Mouse (Mus musculus) MEL (cell line): ENCODE measurements around the gene Gde1. TPM values are rescaled to one million over a fixed set of nuclear protein-coding genes. Genes with fewer than 3 reads are reported as not detected.

ENCODE experiments used
- DNase-seq: peaks from one replicate; pipeline ENCODE4 v3.0.0; 2011; ENCODE audit warnings: low read depth, low spot score
- H3K27ac ChIP-seq: 2 replicates; pipeline ENCODE4 v1.5.1; 2012; ENCODE audit warnings: low read depth, mild to moderate bottlenecking, control low read depth, low read length, moderate library complexity; ENCODE audit not compliant: control insufficient read depth
- H3K27me3 ChIP-seq, 2 experiments: fragments of 150-350 bp in 1 of 2; sonication (generic) in 1 of 2; 2 replicates each; pipeline ENCODE4 v1.6.1; 2012; ENCODE audit warnings: low read length in 2 of 2, mild to moderate bottlenecking in 2 of 2, improper control_type of control experiment in 1 of 2, moderate library complexity in 1 of 2; ENCODE audit not compliant: insufficient read depth in 2 of 2, control insufficient read depth in 1 of 2
- H3K36me3 ChIP-seq, 2 experiments: 2 replicates each; pipeline ENCODE4 v1.6.1; 2012 to 2014; ENCODE audit warnings: low read length in 2 of 2, improper control_type of control experiment in 1 of 2, inconsistent platforms in 1 of 2, mild to moderate bottlenecking in 1 of 2; ENCODE audit not compliant: insufficient read depth in 2 of 2, control insufficient read depth in 1 of 2
- H3K4me1 ChIP-seq, 2 experiments: fragments of 150-350 bp in 1 of 2; sonication (generic) in 1 of 2; 2 replicates each; pipeline ENCODE4 v1.6.1; 2012; ENCODE audit warnings: low read length in 2 of 2, improper control_type of control experiment in 1 of 2, mild to moderate bottlenecking in 1 of 2; ENCODE audit not compliant: insufficient read depth in 2 of 2, control insufficient read depth in 1 of 2
- H3K4me3 ChIP-seq, 2 experiments: fragments of 150-350 bp in 1 of 2; sonication (generic) in 1 of 2; 2 replicates each; pipeline ENCODE4 v1.5.1; 2012; ENCODE audit warnings: low read depth in 2 of 2, low read length in 2 of 2, mild to moderate bottlenecking in 2 of 2, moderate library complexity in 2 of 2, control low read depth in 1 of 2, improper control_type of control experiment in 1 of 2; ENCODE audit not compliant: control insufficient read depth in 1 of 2, insufficient read depth in 1 of 2
- H3K79me2 ChIP-seq: 2 replicates; pipeline ENCODE4 v1.6.1; 2012; ENCODE audit warnings: mild to moderate bottlenecking, low read length, moderate library complexity; ENCODE audit not compliant: control insufficient read depth, poor library complexity, insufficient read depth
- H3K9ac ChIP-seq: 2 replicates; pipeline ENCODE4 v1.6.1; 2012; ENCODE audit warnings: low read depth, mild to moderate bottlenecking, control low read depth, low read length, moderate library complexity; ENCODE audit not compliant: control insufficient read depth, poor library complexity, severe bottlenecking
- H3K9me3 ChIP-seq: fragments of 150-350 bp; sonication (generic); replicated peaks from 2 replicates; pipeline ENCODE4 v1.6.1; 2012; ENCODE audit warnings: mild to moderate bottlenecking, low read length, improper control_type of control experiment, moderate library complexity; ENCODE audit not compliant: insufficient read depth
- BHLHE40 ChIP-seq: IDR thresholded peaks from 2 replicates; pipeline ENCODE4 v1.6.1; 2012; ENCODE audit warnings: low read depth, mild to moderate bottlenecking, inconsistent platforms, low read length, improper control_type of control experiment, borderline replicate concordance
- CHD2 ChIP-seq: IDR thresholded peaks from 2 replicates; pipeline ENCODE4 v1.6.1; 2011; ENCODE audit warnings: low read length, improper control_type of control experiment
- CTCF ChIP-seq, 3 experiments: IDR thresholded peaks in 2 of 3; conservative IDR thresholded peaks in 1 of 3; 2 replicates each; pipeline ENCODE4 v1.5.1; 2011 to 2012; ENCODE audit warnings: low read length in 3 of 3, low read depth in 2 of 3, mild to moderate bottlenecking in 2 of 3, improper control_type of control experiment in 1 of 3, inconsistent platforms in 1 of 3, mixed read lengths in 1 of 3, moderate library complexity in 1 of 3; ENCODE audit not compliant: control insufficient read depth in 1 of 3, insufficient read depth in 1 of 3, poor library complexity in 1 of 3, severe bottlenecking in 1 of 3
- ELF1 ChIP-seq: IDR thresholded peaks from 2 replicates; pipeline ENCODE4 v1.6.1; 2014; ENCODE audit warnings: low read depth, mild to moderate bottlenecking, inconsistent platforms, low read length, improper control_type of control experiment, moderate library complexity
- ETS1 ChIP-seq: IDR thresholded peaks from 2 replicates; pipeline ENCODE4 v1.6.1; 2012; ENCODE audit warnings: low read depth, mild to moderate bottlenecking, inconsistent platforms, low read length, improper control_type of control experiment, moderate library complexity
- GABPA ChIP-seq: IDR thresholded peaks from 2 replicates; pipeline ENCODE4 v1.6.1; 2012; ENCODE audit warnings: low read depth, mild to moderate bottlenecking, inconsistent platforms, low read length, improper control_type of control experiment, moderate library complexity
- GATA1 ChIP-seq: IDR thresholded peaks from 2 replicates; pipeline ENCODE4 v1.6.1; 2011; ENCODE audit warnings: low read depth, low read length, improper control_type of control experiment
- KAT2A ChIP-seq: conservative IDR thresholded peaks from 2 replicates; pipeline ENCODE4 v1.6.1; 2012; ENCODE audit warnings: low read depth, low read length, improper control_type of control experiment, inconsistent platforms
- MAX ChIP-seq: IDR thresholded peaks from 2 replicates; pipeline ENCODE4 v1.6.1; 2011; ENCODE audit warnings: low read length, improper control_type of control experiment
- MAZ ChIP-seq: IDR thresholded peaks from 2 replicates; pipeline ENCODE4 v1.6.1; 2012; ENCODE audit warnings: low read depth, mild to moderate bottlenecking, inconsistent platforms, low read length, improper control_type of control experiment
- MXI1 ChIP-seq: IDR thresholded peaks from 2 replicates; pipeline ENCODE4 v1.6.1; 2011; ENCODE audit warnings: mild to moderate bottlenecking, low read depth, low read length, improper control_type of control experiment
- NELFE ChIP-seq: IDR thresholded peaks from 2 replicates; pipeline ENCODE4 v1.6.1; 2011; ENCODE audit warnings: low read depth, low read length, improper control_type of control experiment
- NRF1 ChIP-seq: IDR thresholded peaks from 2 replicates; pipeline ENCODE4 v1.6.1; 2014; ENCODE audit warnings: low read depth, mild to moderate bottlenecking, inconsistent platforms, low read length, improper control_type of control experiment, moderate library complexity; ENCODE audit not compliant: poor library complexity, insufficient read depth, severe bottlenecking
- POLR2A ChIP-seq, 2 experiments: IDR thresholded peaks; 2 replicates each; pipeline ENCODE4 v1.6.1; 2011 to 2012; ENCODE audit warnings: low read length in 2 of 2, mild to moderate bottlenecking in 2 of 2, control low read depth in 1 of 2, improper control_type of control experiment in 1 of 2, low read depth in 1 of 2, moderate library complexity in 1 of 2; ENCODE audit not compliant: control insufficient read depth in 1 of 2, insufficient read depth in 1 of 2, poor library complexity in 1 of 2
- RAD21 ChIP-seq: IDR thresholded peaks from 2 replicates; pipeline ENCODE4 v1.6.1; 2011; ENCODE audit warnings: mild to moderate bottlenecking, low read depth, low read length, improper control_type of control experiment
- RCOR1 ChIP-seq: IDR thresholded peaks from 2 replicates; pipeline ENCODE4 v1.6.1; 2012; ENCODE audit warnings: low read depth, mild to moderate bottlenecking, inconsistent platforms, low read length, improper control_type of control experiment
- SMC3 ChIP-seq: IDR thresholded peaks from 2 replicates; pipeline ENCODE4 v1.6.1; 2011; ENCODE audit warnings: low read depth, low read length, improper control_type of control experiment
- TAL1 ChIP-seq: IDR thresholded peaks from 2 replicates; pipeline ENCODE4 v1.6.1; 2012; ENCODE audit warnings: mild to moderate bottlenecking, inconsistent platforms, low read length, moderate library complexity, mixed read lengths
- TCF12 ChIP-seq: IDR thresholded peaks from 2 replicates; pipeline ENCODE4 v1.6.1; 2014; ENCODE audit warnings: low read depth, mild to moderate bottlenecking, inconsistent platforms, low read length, improper control_type of control experiment, moderate library complexity
- UBTF ChIP-seq: IDR thresholded peaks from 2 replicates; pipeline ENCODE4 v1.6.1; 2012; ENCODE audit warnings: low read depth, mild to moderate bottlenecking, inconsistent platforms, low read length, improper control_type of control experiment, moderate library complexity, borderline replicate concordance; ENCODE audit not compliant: insufficient read depth
- USF2 ChIP-seq, 2 experiments: IDR thresholded peaks; 2 replicates each; pipeline ENCODE4 v1.6.1; 2011 to 2012; ENCODE audit warnings: improper control_type of control experiment in 2 of 2, low read length in 2 of 2, borderline replicate concordance in 1 of 2, inconsistent platforms in 1 of 2, low read depth in 1 of 2, mild to moderate bottlenecking in 1 of 2; ENCODE audit not compliant: insufficient read depth in 1 of 2
- ZMIZ1 ChIP-seq: IDR thresholded peaks from 2 replicates; pipeline ENCODE4 v1.6.1; 2012; ENCODE audit warnings: low read depth, mild to moderate bottlenecking, inconsistent platforms, low read length, improper control_type of control experiment, moderate library complexity
- ZNF384 ChIP-seq: IDR thresholded peaks from 2 replicates; pipeline ENCODE4 v1.6.1; 2012; ENCODE audit warnings: low read depth, mild to moderate bottlenecking, inconsistent platforms, low read length, improper control_type of control experiment
- polyA plus RNA-seq, 2 experiments: library from polyadenylated mRNA; stranded (reverse) in 1 of 2; unstranded in 1 of 2; fragments of >175 nt in 1 of 2; fragments of >200 nt in 1 of 2; gene quantifications; 2 replicates each; pipeline versions ENCODE4 v1.2.1 to v1.2.4; 2012; ENCODE audit warnings: low replicate concordance in 2 of 2, low read depth in 1 of 2; ENCODE audit not compliant: insufficient read length in 2 of 2, insufficient read depth in 1 of 2, missing spikeins in 1 of 2
- total RNA-seq: library from RNA; depleted of rRNA; stranded (reverse); fragments of 300-350 nt; gene quantifications from 2 replicates; pipeline ENCODE4 v1.2.3, GENCODE M21; 2012

Gene Gde1
- total and polyA plus RNA-seq, 3 experiments, result 38.1 to 39.8 TPM; not detected in 1

DNA sequence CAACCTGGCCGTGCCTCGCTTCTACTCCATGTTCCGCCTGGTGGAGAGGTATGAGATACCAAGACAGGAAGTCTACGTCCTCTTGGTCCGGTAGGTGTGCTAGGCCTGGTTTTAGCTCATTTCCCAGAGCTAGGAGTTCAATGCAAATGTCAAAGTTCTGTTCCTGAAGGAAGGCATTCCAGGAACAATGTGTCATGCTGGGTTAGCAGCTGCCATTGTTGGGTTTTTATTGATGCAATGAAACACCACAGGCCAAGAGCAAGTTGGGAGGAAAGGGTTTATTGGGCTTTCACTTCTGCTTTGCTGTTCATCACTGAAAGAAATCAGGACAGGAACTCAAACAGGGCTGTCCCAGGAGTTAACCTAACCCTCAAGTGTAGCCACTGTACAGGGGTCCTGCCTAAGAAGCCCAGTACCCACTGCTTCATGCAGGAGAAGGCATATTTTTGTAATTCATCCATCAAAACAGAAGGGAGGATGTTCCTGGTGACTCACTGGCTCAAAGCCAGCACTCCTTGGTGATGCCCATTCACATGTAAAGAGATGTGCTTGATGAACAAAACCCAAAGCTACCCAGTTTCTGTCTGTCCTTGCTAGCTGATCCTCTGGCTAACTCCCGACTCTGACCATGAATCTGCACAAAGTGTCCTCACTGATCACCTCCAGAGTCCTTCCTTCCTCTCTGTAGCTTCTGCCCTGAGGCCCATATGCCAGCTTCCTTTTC, 52.8 kb downstream of the Gde1 start:
- no peaks in the 10 kb centered on the region for H3K4me1 ChIP-seq
- DNase-seq, result no peak
- no peaks in the 10 kb centered on the region for H3K36me3 ChIP-seq
- H3K27me3 ChIP-seq, result no peaks in the 10 kb centered on the region
- no peaks in the 10 kb centered on the region for H3K9me3 ChIP-seq
- no peak for TF ChIP-seq ZMIZ1
- TF ChIP-seq RCOR1, result no peak
- no peak for TF ChIP-seq SMC3
- TF ChIP-seq ETS1, result no peak
- no peak for TF ChIP-seq CHD2
- TF ChIP-seq TAL1, result no peak
- no peak for TF ChIP-seq POLR2A (IDR thresholded peaks at IDR 0.05; ENCODE audit: control insufficient read depth in 1 of 2, insufficient read depth in 1 of 2, low read depth in 1 of 2, low read length in 2 of 2, poor library complexity in 1 of 2)
- TF ChIP-seq KAT2A, result no peak
- TF ChIP-seq, all 39 proteins: peak for 0
- H3K79me2 ChIP-seq, result no peaks in the 10 kb centered on the region
- no peak overlapping the region for H3K27ac ChIP-seq
- H3K4me3 ChIP-seq, result no peak overlapping the region
- no peak overlapping the region for H3K9ac ChIP-seq

DNA sequence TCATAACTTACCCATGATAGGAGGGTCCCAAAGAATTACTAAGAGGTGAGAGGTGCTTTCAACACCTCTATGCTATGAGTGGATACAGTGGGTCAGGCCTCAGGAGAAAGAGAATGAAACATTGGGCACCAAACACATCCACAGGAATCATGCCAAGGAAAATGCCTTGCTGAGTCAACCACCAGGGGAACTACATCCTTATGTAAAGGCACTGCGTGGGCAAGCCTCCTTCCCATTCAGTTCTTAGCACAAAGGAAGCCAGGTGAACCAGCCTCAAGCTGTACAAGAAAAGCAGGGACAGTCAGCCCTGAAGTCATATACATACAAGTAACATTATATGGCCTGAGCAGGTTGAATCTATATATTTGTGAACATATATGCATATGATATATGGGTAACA, 54.7 kb downstream of the Gde1 start:
- H3K27ac ChIP-seq, result no peak overlapping the region
- no peaks in the 10 kb centered on the region for H3K36me3 ChIP-seq
- H3K79me2 ChIP-seq, result no peaks in the 10 kb centered on the region
- H3K9me3 ChIP-seq, result no peaks in the 10 kb centered on the region
- no peaks in the 10 kb centered on the region for H3K27me3 ChIP-seq
- H3K9ac ChIP-seq, result no peak overlapping the region
- no peaks in the 10 kb centered on the region for H3K4me1 ChIP-seq
- no peak for DNase-seq
- no peak overlapping the region for H3K4me3 ChIP-seq
- TF ChIP-seq BHLHE40 (no peak), CTCF (IDR thresholded peaks at IDR 0.05 in 2 of 3, conservative IDR thresholded peaks at IDR 0.05 in 1 of 3; ENCODE audit: control insufficient read depth in 1 of 3, insufficient read depth in 1 of 3, low read depth in 2 of 3, low read length in 3 of 3, poor library complexity in 1 of 3, severe bottlenecking in 1 of 3) (no peak), USF2 (IDR thresholded peaks at IDR 0.05; ENCODE audit: borderline replicate concordance in 1 of 2, insufficient read depth in 1 of 2, low read depth in 1 of 2, low read length in 2 of 2) (no peak), ZNF384 (no peak), NRF1 (no peak), ELF1 (no peak), TAL1 (no peak), MAZ (no peak), ETS1 (no peak), GATA1 (no peak), MXI1 (no peak), NELFE (no peak), TCF12 (no peak), GABPA (no peak), ZMIZ1 (no peak), RAD21 (no peak), MAX (no peak), RCOR1 (no peak), UBTF (no peak)
- TF ChIP-seq, all 39 proteins: peak for 0
